In the genomic region with DNA sequence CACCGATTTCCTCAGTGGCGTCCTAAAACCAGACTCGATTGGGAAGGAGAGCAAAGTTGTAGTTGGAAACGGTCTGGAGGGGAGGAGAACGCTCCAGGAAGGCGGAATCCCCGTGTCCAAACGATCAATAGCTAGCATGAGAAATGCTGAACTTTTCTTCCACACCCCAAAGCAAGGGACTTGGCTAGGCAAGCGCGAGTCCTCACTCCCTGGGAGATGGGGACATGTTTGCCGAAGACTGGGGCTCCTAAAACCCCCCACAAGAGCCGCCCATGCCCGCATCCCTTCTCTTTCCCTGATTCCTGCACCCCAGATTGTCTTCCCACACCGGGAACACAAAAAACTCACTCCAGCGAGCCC, we compare ENCODE assay signal across 8 mouse cellular contexts. TPM values are rescaled to one million over a fixed set of nuclear protein-coding genes. Genes with fewer than 3 reads are reported as not detected.
DNase-seq lines count a peak whose midpoint lies in the region; ATAC-seq and TF ChIP-seq lines count a peak whose summit lies in the region.

No protein-coding gene starts in this region.

- TF ChIP-seq CTCF in kidney, postnatal 0 days (IDR thresholded peaks at IDR 0.05; ENCODE audit: low read depth) = no peak

- H3K4me2 ChIP-seq in kidney, postnatal 0 days (ENCODE audit: low read length) = peak overlapping the region; percentile 80
- H3K4me2 ChIP-seq in intestine, embryonic 15.5 days (replicated peaks) = peak overlapping the region; percentile 75
- H3K4me2 ChIP-seq in neural tube, embryonic 12.5 days (replicated peaks) = peak overlapping the region; percentile 69

- 0% methylated on average over 15 of the region's 15 CpGs for whole genome bisulfite sequencing in kidney, postnatal 0 days
- WGBS in embryonic facial prominence, embryonic 10.5 days = under 1% methylated on average over 15 of the region's 15 CpGs
- under 1% methylated on average over 15 of the region's 15 CpGs for WGBS in intestine, embryonic 15.5 days
- WGBS in neural tube, embryonic 12.5 days = 1% methylated on average over 15 of the region's 15 CpGs

- peak overlapping the region; percentile 86 for H3K9ac ChIP-seq in kidney, postnatal 0 days (ENCODE audit: low read depth, low read length)
- peak overlapping the region; percentile 61 for H3K9ac ChIP-seq in intestine, embryonic 15.5 days
- H3K9ac ChIP-seq in neural tube, embryonic 12.5 days = peak overlapping the region; percentile 71

- DNase-seq in kidney, postnatal 0 days (ENCODE audit: low spot score) = no peak
- DNase-seq in kidney, postnatal 36 days = no peak
- DNase-seq in embryonic facial prominence, embryonic 10.5 days (ENCODE audit: low spot score) = no peak
- no peak for DNase-seq in layer of hippocampus, adult 8-10 months (ENCODE audit: low spot score in 2 of 2)
- no peak for DNase-seq in cerebellum, adult 9-11 months
- DNase-seq in testis, postnatal 14 days (ENCODE audit: low spot score) = no peak

- 0 out of 2 replicates have a peak overlapping the region, but pooled peaks have one; percentile 31 for H3K27ac ChIP-seq in kidney, postnatal 0 days
- peak overlapping the region; percentile 89 for H3K27ac ChIP-seq in embryonic facial prominence, embryonic 10.5 days (replicated peaks)
- 0 out of 2 replicates have a peak overlapping the region, but pooled peaks have one; percentile 14 for H3K27ac ChIP-seq in intestine, embryonic 15.5 days
- H3K27ac ChIP-seq in neural tube, embryonic 12.5 days = 0 out of 2 replicates have a peak overlapping the region, but pooled peaks have one; percentile 10

- ATAC-seq in kidney, postnatal 0 days (replicated peaks; ENCODE audit: low FRiP score, low read depth) = peak; percentile 15; the same call in 1 of the 2 replicates
- peak; percentile 71 for ATAC-seq in intestine, embryonic 15.5 days
- ATAC-seq in neural tube, embryonic 12.5 days (ENCODE audit: low FRiP score, low read depth) = peak; percentile 58

- H3K9me3 ChIP-seq in kidney, postnatal 0 days (replicated peaks; ENCODE audit: low read length) = no peaks in the 10 kb centered on the region
- H3K9me3 ChIP-seq in embryonic facial prominence, embryonic 10.5 days = no peaks in the 10 kb centered on the region
- H3K9me3 ChIP-seq in intestine, embryonic 15.5 days = no peaks in the 10 kb centered on the region
- H3K9me3 ChIP-seq in neural tube, embryonic 12.5 days = no peaks in the 10 kb centered on the region

- H3K4me1 ChIP-seq in kidney, postnatal 0 days (replicated peaks; ENCODE audit: insufficient read depth, low read length) = peaks cover 5% of the 10 kb centered on the region
- H3K4me1 ChIP-seq in embryonic facial prominence, embryonic 10.5 days = peaks cover 5% of the 10 kb centered on the region
- H3K4me1 ChIP-seq in intestine, embryonic 15.5 days (replicated peaks) = peaks cover 5% of the 10 kb centered on the region
- peaks cover 9% of the 10 kb centered on the region for H3K4me1 ChIP-seq in neural tube, embryonic 12.5 days

- H3K4me3 ChIP-seq in kidney, postnatal 0 days (replicated peaks; ENCODE audit: low read depth, low read length) = peak overlapping the region; percentile 81
- peak overlapping the region; percentile 86 for H3K4me3 ChIP-seq in embryonic facial prominence, embryonic 10.5 days
- H3K4me3 ChIP-seq in intestine, embryonic 15.5 days (replicated peaks) = peak overlapping the region; percentile 67
- peak overlapping the region; percentile 64 for H3K4me3 ChIP-seq in neural tube, embryonic 12.5 days

- no peaks in the 10 kb centered on the region for H3K27me3 ChIP-seq in kidney, postnatal 0 days (ENCODE audit: insufficient read depth, low read length)
- no peaks in the 10 kb centered on the region for H3K27me3 ChIP-seq in embryonic facial prominence, embryonic 10.5 days (replicated peaks; ENCODE audit: low read depth, poor library complexity, severe bottlenecking)
- H3K27me3 ChIP-seq in intestine, embryonic 15.5 days (replicated peaks) = no peaks in the 10 kb centered on the region
- H3K27me3 ChIP-seq in neural tube, embryonic 12.5 days (replicated peaks) = no peaks in the 10 kb centered on the region

- peaks cover 12% of the 10 kb centered on the region; the same call in 1 of the 2 replicates for H3K36me3 ChIP-seq in kidney, postnatal 0 days (ENCODE audit: insufficient read depth, low read length)
- peaks cover 33% of the 10 kb centered on the region for H3K36me3 ChIP-seq in embryonic facial prominence, embryonic 10.5 days (replicated peaks)
- 0 out of 2 replicates have a peak, but pooled peaks cover 4% of the 10 kb centered on the region for H3K36me3 ChIP-seq in intestine, embryonic 15.5 days
- peaks cover 20% of the 10 kb centered on the region for H3K36me3 ChIP-seq in neural tube, embryonic 12.5 days

RNA-seq across cellular contexts. Expression of a gene that starts 0.8 kb away (rescaled TPM):
- 45.5 and 46.3 TPM in 2 replicates for polyA plus RNA-seq in kidney, postnatal 0 days (2015; fragmentation: Nextera tagmentation; extraction: Ambion mirVana)
- polyA plus RNA-seq in embryonic facial prominence, embryonic 10.5 days (2016; fragmentation: Nextera tagmentation; extraction: Ambion mirVana) = 55.0 and 57.9 TPM in 2 replicates
- 47.3 and 48.9 TPM in 2 replicates for polyA plus RNA-seq in intestine, embryonic 15.5 days (2015; fragmentation: Nextera tagmentation; extraction: Ambion mirVana)
- polyA plus RNA-seq in neural tube, embryonic 12.5 days (2016; fragmentation: Nextera tagmentation; extraction: Ambion mirVana) = 45.1 and 47.3 TPM in 2 replicates
- 10 to 100 TPM; 20.1 to 24.1 (median 20.9) TPM for total RNA-seq in layer of hippocampus, adult 8-10 months (2022)

RNA-seq across cellular contexts. Expression of a gene that starts 39.1 kb away (rescaled TPM):
- polyA plus RNA-seq in kidney, postnatal 0 days (2015; fragmentation: Nextera tagmentation; extraction: Ambion mirVana) = 7.1 and 8.3 TPM in 2 replicates
- 9.6 and 14.3 TPM in 2 replicates for polyA plus RNA-seq in embryonic facial prominence, embryonic 10.5 days (2016; fragmentation: Nextera tagmentation; extraction: Ambion mirVana)
- 5.4 and 5.6 TPM in 2 replicates for polyA plus RNA-seq in intestine, embryonic 15.5 days (2015; fragmentation: Nextera tagmentation; extraction: Ambion mirVana)
- polyA plus RNA-seq in neural tube, embryonic 12.5 days (2016; fragmentation: Nextera tagmentation; extraction: Ambion mirVana) = 41.4 and 45.6 TPM in 2 replicates
- 10 to 100 TPM; 21.5 to 24.9 (median 24.1) TPM for total RNA-seq in layer of hippocampus, adult 8-10 months (2022)

Comparison
In these comparisons a context has a peak if more than half of its experiments do, and no peak if none do; other contexts are left out.
1. ATAC-seq: peak in every context shown above with its lines; median percentile 71 in intestine, embryonic 15.5 days; 58 in neural tube, embryonic 12.5 days; 15 in kidney, postnatal 0 days.
2. H3K27ac ChIP-seq: peak in every context shown above with its lines; median percentile 89 in embryonic facial prominence, embryonic 10.5 days; 31 in kidney, postnatal 0 days; 14 in intestine, embryonic 15.5 days; 10 in neural tube, embryonic 12.5 days.